Mouse (Mus musculus) urinary bladder, postnatal 25 days (tissue): ENCODE results near the gene Gar1.

ENCODE experiments used
- DNase-seq: peaks from one replicate; pipeline ENCODE4 v3.0.0; 2022; ENCODE audit warnings: low spot score

The Gar1 gene

GRCm38 (mm10) chr3:129803765-129804164 lies 27.4 kb downstream of the Gar1 start, which contains the start of gene Lrit3:
Lrit3 (minus strand) TSS chr3:129804030.
- no peak for DNase-seq

- DNase-seq = no peak
Observed at GRCm38 (mm10) chr3:129799011-129799410, 32.2 kb downstream of the Gar1 start.

- no peak for DNase-seq
Observed at GRCm38 (mm10) chr3:129798551-129798950, 32.6 kb downstream of the Gar1 start.

GRCm38 (mm10) chr3:129797341-129797740 lies 33.9 kb downstream of the Gar1 start:
- no peak for DNase-seq

GRCm38 (mm10) chr3:129793801-129794200 lies 37.4 kb downstream of the Gar1 start:
- no peak for DNase-seq

- DNase-seq = no peak
Observed at GRCm38 (mm10) chr3:129782746-129783145, 48.5 kb downstream of the Gar1 start.

- DNase-seq = no peak
Observed at GRCm38 (mm10) chr3:129781435-129781834, 49.8 kb downstream of the Gar1 start.
